Mouse (Mus musculus) erythroid progenitor cell, adult 5-6 weeks (primary cell): ENCODE data around the gene Ccdc88a. TPM values are rescaled to one million over a fixed set of nuclear protein-coding genes. Genes with fewer than 3 reads are reported as not detected.
"Not testable (repeated sequence)": the region's sequence is repeated elsewhere in the genome, so short reads cannot be mapped to it uniquely, and the experiment has no call there.

Experiments
- ATAC-seq: replicated peaks from 2 replicates; pipeline ENCODE4 v1.8.0; 2016; ENCODE audit warnings: moderate number of reproducible peaks, mild to moderate bottlenecking, moderate TSS enrichment, inconsistent platforms; ENCODE audit not compliant: poor library complexity, low FRiP score, severe bottlenecking
- total RNA-seq, 2 experiments: library from RNA; stranded (forward) in 1 of 2; stranded (reverse) in 1 of 2; fragments of 150-400 nt in 1 of 2; fragments of 186-747, 209-891 nt in 1 of 2; gene quantifications; 2 replicates each; pipeline versions ENCODE4 v1.2.3 to v1.2.4; 2015 to 2017; ENCODE audit warnings: low replicate concordance in 2 of 2

Gene Ccdc88a
- total RNA-seq, 2 experiments from 2014 or later: 24.3 to 33.5 TPM

- no peak for ATAC-seq
Observed at GRCm38 (mm10) chr11:29428774-29429173, 55.3 kb downstream of the Ccdc88a start.

GRCm38 (mm10) chr11:29431011-29431410, 57.6 kb downstream of the Ccdc88a start:
- ATAC-seq: no peak

- ATAC-seq: no peak
Observed at GRCm38 (mm10) chr11:29448741-29449140, 75.3 kb downstream of the Ccdc88a start.

GRCm38 (mm10) chr11:29474676-29475075, 101.2 kb downstream of the Ccdc88a start:
- no peak for ATAC-seq

GRCm38 (mm10) chr11:29493135-29493534, 119.7 kb downstream of the Ccdc88a start:
- peak; percentile 46 for ATAC-seq

- ATAC-seq: no peak
Observed at GRCm38 (mm10) chr11:29496962-29497361, 123.5 kb downstream of the Ccdc88a start.

- ATAC-seq: peak; percentile 73
Observed at GRCm38 (mm10) chr11:29503948-29504893, 130.8 kb downstream of the Ccdc88a start.

- no peak for ATAC-seq
Observed at GRCm38 (mm10) chr11:29504899-29505625, 131.6 kb downstream of the Ccdc88a start.

- ATAC-seq: no peak
Observed at GRCm38 (mm10) chr11:29509421-29509820, 136.0 kb downstream of the Ccdc88a start.

GRCm38 (mm10) chr11:29512818-29513535, 139.5 kb downstream of the Ccdc88a start:
- no peak for ATAC-seq

- peak; percentile 16 for ATAC-seq
Observed at GRCm38 (mm10) chr11:29514325-29514681, 140.8 kb downstream of the Ccdc88a start.

- ATAC-seq: peak; percentile 100
Observed at GRCm38 (mm10) chr11:29514682-29515412, 141.4 kb downstream of the Ccdc88a start, which contains the start of gene Prorsd1. Prorsd1 (minus strand) TSS chr11:29515033.

GRCm38 (mm10) chr11:29525988-29526794, 152.7 kb downstream of the Ccdc88a start, which contains the start of gene Mtif2:
Mtif2 (plus strand) TSS chr11:29526408.
- peak; percentile 96 for ATAC-seq

- ATAC-seq: no peak
Observed at GRCm38 (mm10) chr11:29538201-29538600, 164.7 kb downstream of the Ccdc88a start.

- ATAC-seq: no peak
Observed at GRCm38 (mm10) chr11:29544225-29544945, 170.9 kb downstream of the Ccdc88a start.

- not testable (repeated sequence) for ATAC-seq
Observed at GRCm38 (mm10) chr11:29545150-29545752, 171.8 kb downstream of the Ccdc88a start.

GRCm38 (mm10) chr11:29546297-29546696, 172.8 kb downstream of the Ccdc88a start:
- not testable (repeated sequence) for ATAC-seq
